Mouse (Mus musculus) MN1 (cell line): ENCODE data around the gene Dock4.

Source experiments
- DNase-seq: peaks from one replicate; pipeline ENCODE4 v3.0.0-alpha.2; 2016; ENCODE audit warnings: low spot score

The Dock4 gene

DNA sequence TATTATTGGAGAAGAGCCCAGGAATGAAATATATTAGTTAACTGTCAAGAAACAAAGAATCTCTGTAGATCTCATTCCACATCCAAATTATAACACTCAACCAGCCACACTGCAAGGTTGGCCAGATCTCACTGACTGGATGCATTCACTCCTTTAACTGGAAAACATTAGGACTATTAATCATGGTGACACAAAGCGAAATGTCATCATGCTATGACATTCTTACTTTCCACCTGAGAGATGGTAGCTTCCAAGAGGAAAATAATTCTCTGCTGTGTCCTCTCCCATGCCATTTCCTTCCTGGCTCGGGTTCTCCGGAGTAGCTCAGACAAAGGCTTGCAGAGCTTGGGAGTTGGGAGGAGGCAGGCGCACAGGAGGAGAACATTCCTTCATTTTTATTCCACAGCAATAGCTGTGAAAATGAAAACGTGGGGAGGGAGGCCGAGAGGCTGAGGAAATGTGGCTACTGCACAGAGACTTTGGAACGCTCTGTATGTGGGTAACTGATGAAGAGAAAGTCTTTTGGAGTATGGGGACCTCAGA lies 17.0 kb downstream of the Dock4 start:
- no peak for DNase-seq

DNA sequence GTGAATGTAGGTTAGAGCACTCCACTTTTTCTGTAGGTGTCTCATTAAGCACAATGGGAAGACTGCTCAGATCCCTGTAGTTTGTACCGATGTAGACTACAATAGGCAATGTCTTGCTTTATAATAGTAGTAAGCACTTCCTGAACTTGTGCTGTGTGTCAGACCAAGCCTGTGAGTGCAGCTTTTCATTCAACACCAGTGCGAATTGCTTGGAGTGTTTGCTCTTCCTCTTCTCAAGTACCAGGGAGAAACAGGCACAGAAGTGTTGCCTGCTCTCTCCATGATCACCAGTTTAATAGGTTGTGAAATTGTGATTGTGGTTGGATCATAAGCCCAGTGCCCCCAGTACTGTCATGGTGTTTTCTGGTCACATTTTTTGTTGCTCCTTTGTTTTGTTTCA lies 18.1 kb downstream of the Dock4 start:
- no peak for DNase-seq

- no peak for DNase-seq
These were observed 18.5 kb downstream of the Dock4 start for GRCm38 (mm10) chr12:40464282-40464681.

- peak; percentile 40 for DNase-seq
These were observed 22.5 kb downstream of the Dock4 start for GRCm38 (mm10) chr12:40468235-40468634.

DNA sequence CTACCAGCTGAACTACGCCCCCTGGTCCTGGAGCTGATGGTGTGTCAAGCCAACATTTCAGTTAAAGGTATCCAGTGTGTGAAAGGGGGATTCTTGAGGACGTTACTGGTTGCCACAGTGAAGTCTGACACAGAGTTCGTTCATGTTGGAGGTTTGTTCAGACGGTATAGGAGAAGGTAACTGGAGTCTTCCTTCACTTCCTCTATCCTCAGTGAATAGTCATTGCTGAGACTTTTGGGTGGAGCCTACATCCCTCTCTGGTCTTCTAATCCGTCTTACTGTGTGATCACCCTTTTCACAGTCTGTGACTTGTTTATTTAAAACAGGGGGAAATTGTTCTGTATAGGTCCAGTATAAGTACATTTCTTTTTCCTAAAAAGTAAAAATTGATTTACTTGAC lies 23.3 kb downstream of the Dock4 start:
- no peak for DNase-seq

GRCm38 (mm10) chr12:40471649-40472399 lies 26.1 kb downstream of the Dock4 start:
- DNase-seq: no peak

DNA sequence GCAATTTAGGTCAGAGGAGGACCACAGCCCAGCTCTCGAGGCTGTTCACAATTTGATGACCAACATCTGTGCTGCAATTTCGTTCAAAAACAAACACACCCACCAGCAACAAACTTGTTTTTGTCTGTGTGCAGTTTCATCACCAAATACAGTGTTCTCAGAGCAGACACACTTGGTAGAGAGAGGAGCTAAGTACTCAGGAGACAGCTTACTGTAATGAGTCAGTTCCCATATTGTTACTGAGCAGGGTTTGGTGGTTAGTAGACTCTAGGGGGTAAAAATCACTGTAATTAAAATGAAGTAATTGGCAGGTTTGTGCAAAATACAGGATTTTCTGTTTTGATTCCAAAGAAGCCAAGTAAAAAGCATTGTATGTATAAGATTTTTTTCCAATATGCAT lies 28.0 kb downstream of the Dock4 start:
- no peak for DNase-seq

DNA sequence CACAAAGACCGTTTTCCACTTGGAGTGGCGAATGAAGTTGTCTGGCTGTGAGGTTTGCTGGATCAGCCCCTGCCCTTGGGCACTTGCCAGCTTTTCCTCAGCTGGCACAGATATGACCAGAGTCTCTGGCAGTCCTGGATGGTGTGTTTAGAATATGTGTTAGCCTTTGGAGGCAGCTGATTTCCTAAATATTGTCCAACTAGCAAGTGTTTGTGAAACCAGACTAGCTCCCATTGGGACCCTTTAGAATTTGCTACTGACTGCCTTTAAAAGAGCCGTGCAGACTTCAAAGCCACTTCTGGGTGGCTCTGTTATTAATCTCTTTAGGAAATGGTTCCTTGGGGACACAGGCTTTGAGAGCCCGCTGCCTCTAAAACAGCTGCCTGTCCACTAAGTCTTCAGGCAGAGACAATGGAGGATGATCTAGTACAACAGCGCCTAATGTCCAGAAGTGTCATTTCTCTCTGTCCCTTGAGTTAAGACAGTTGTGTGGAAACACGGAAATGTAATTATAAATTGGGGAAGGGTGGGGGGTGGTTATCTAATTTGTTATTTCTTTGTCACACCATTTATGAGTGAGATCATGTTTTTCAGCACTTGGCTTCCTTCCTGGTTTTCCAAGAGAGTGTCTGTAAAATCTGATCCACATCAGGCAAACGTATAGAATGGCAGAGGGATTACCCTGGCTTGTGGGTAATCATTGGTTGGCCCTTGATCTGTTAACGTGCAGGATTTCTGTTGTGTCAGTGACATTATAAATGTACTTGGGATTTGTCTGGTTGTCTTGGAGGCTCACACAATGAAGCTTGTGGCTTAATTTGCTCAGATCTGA lies 32.1 kb downstream of the Dock4 start:
- DNase-seq: peak; percentile 94

- no peak for DNase-seq
These were observed 38.5 kb downstream of the Dock4 start for GRCm38 (mm10) chr12:40484224-40484623.

DNA sequence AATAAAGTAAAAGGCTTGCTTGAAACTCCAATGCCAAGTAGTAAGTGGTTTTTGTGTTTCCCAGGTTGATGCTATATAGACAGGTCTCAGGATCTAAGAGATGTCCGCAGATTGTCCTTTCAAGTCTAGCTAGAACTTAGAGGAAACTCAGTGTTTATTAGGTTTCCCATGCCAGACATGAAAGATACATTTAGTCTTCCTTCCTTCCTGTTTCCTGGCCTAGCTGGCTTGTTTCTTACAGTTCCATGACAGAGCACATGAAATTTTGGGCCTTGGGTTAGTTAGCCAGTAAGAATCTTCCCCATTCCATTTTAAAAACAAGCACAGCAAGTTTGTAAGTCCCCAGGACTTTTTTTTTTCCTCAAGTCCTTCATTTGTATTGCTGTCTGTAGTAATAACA lies 39.5 kb downstream of the Dock4 start:
- no peak for DNase-seq

GRCm38 (mm10) chr12:40486047-40486837 lies 40.5 kb downstream of the Dock4 start:
- no peak for DNase-seq

- peak; percentile 41 for DNase-seq
These were observed 50.6 kb downstream of the Dock4 start for GRCm38 (mm10) chr12:40496387-40496786.

DNA sequence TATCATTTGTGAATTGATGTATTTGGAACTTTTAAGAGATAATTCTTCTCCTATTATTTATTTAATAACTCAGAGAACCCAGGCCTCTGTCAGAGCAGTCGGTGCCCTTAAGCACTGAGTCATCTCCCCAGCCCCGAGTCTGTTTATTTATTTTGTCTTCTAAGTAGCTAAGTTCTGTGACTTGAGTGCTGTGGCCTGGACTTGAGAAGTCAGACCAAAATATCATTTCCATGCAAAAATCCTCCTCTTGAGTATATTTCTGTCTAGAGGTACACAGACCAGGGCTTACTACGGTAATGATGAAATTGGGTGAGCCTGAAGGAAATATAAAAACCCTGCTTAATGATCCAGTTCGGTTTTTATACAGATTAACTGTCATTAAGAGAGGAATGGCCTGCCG lies 52.1 kb downstream of the Dock4 start:
- DNase-seq: peak; percentile 43

DNA sequence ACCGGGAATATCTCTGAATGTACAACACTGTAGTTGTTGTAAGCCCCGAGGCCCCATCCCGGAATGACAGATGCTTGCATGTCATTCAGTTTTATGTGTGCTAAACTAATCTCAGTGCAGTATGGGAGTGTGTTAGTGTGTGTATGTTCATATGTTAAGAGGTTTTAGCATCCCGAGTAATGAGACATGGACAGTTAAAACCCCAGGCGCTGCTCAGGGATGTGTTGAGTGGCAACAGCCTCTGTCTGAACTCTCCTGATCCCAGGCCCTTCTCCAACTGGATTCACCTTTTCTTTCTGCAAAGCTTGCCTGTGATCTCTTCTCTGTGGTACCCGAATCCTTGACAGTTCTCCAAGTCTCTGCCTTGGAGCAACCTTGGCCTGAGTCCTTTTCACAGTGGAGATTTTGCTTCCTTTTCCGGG lies 52.5 kb downstream of the Dock4 start:
- no peak for DNase-seq

DNA sequence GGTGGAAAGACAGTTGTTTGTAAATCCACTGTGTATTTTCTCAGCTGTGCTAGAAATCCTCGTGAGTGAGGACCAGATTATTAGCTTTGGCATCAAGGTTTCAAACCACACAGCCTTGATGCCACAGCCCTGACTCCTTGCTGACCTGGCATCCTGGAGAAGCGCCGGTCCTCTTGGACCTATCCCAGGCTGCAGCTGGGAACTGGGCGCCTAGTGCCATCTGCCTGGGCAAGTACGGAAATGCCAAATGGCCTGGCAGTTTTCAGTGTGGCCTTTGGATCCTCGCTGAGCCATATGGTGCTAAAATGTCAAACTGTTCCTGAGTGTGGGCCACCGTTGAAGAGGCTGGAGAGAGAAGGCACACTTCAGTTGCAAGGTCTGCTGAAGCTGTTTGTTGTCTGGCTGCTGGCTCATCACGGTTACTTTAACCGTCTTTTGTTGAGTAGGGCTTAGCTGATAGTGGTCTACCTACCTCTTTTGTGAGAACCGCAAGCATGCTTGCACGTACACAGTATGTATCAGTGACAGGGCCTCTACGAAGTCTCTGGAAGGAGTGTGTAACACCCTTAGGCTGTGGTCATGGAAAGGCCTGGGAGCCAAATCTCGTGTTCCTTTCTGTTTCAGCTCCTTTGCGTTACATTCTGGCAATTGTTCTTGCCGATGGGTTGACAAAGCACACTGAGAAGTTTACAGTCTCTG lies 53.3 kb downstream of the Dock4 start:
- DNase-seq: peak; percentile 56

DNA sequence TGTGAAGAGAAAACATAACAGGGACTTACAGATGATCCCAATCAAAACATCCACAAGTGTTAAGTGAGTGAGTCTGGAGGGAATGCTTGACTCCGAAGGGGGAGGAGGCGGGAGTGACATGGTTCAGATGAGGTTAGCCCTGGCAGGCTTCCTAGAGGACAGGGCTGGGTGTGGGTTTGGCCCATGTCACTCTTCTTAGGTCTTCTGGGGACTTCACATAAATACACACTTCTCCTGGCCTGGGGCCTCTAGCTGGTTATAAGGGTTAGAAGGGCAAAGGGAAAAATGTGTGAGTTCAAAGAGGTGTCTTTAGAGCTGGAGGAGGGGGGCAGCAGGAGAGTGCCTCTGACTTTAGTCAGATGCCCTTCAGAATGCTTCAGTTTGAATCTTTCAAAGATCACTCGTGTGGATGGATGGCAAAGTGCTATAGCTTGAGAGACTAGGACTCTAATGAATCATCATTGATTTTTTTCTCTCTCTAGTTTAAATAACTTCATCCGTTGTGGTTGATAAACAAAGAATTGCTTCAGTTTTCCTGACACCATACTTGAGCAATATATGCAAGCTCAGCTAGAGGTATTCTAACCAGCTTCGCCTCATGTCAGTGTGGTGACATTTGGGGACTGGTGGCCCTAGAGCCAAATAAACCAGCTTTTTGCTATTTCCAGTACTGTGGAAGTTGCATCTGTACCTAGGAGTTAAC lies 54.0 kb downstream of the Dock4 start:
- DNase-seq: no peak

DNA sequence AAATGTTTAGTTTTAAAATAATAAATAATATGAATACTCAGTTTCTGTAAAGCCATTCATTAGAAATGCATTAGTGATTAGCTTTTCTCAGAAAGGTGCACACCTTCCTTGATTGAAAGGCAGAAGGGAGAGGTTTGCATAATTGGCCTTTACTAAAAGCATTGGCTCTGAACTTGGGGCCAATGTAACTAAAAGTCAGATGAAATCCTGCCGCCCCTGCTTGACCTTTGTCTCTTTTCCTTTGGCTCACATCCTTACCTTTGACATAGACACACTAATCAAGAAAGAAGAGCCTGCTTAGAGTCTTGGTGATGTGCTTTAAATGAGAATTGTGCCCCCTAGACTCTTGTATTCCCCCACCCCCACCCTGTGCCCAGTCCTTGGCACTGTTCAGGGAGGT lies 55.4 kb downstream of the Dock4 start:
- no peak for DNase-seq

- no peak for DNase-seq
These were observed 57.8 kb downstream of the Dock4 start for GRCm38 (mm10) chr12:40503520-40503919.

GRCm38 (mm10) chr12:40504687-40505086 lies 58.9 kb downstream of the Dock4 start:
- DNase-seq: no peak

DNA sequence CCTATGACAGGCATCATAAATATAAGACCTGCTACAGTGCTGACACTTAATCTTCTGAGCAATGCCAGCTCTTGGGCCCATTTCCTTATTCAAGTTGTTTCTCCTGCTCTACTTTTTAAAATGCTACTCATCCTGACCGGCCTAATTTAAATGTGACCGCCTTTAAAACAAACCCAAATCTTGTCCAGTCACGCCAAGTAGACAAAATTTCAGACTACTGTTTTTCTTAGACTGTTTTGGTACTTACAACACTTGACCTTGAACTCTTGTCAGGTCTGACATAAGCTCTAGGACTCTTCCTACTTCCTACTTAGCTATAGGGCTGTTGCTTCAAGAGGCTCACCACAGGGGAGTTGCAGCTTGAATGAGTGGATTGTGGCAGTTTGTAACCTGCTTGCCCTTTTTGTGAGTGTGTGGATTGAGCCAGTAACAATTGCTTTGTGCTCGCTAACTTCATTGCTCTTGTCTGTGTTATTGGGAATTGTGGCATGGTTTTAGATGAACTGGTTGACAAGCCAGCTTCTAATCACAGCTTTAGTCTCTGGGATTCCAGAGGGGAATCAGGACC lies 62.2 kb downstream of the Dock4 start:
- no peak for DNase-seq

DNA sequence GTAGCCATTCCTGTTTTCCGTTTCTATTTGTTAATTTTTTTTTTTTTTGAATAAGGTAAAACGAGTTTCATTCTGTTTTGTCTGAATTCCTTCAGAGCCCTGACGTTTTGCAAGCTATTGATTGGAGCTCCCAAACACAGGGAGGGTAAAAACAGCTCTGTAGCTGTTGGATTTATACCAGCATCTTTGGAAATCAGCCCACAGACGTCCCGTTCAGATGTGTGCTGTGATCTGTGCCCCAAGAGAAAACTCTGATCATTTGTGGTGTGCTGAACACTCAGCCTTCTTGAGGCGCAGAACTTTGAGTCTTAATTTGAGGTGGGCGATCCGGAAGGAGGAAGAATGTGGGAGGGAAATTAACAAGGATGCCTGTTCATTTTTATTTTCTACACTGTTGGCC lies 62.7 kb downstream of the Dock4 start:
- DNase-seq: no peak
